Mouse (Mus musculus): ENCODE measurements around the gene Wasf3. TPM values are rescaled to one million over a fixed set of nuclear protein-coding genes. Genes with fewer than 3 reads are reported as not detected.

Gene Wasf3
- polyA plus RNA-seq, 1 experiment: 65.3 TPM

Other genes starting within 250 kb of the Wasf3 start
- not detected in 2 replicates for gene Gm5565, start 224.4 kb upstream of the Wasf3 start, polyA plus RNA-seq (2012; rRNA removed)
- gene Gm6309, start 214.3 kb upstream of the Wasf3 start, polyA plus RNA-seq (2012; rRNA removed): not detected in 2 replicates
- 0.76 and 1.3 TPM in 2 replicates for gene 1700001J03Rik, start 199.7 kb upstream of the Wasf3 start, polyA plus RNA-seq (2012; rRNA removed)
- 41.4 and 45.2 TPM in 2 replicates for gene Rnf6, start 163.4 kb upstream of the Wasf3 start, polyA plus RNA-seq (2012; rRNA removed)
- gene Cdk8, start 153.8 kb upstream of the Wasf3 start, polyA plus RNA-seq (2012; rRNA removed): 36.0 and 38.4 TPM in 2 replicates
- 0.23 and 0.24 TPM in 2 replicates for gene Gm6408, start 97.0 kb downstream of the Wasf3 start, polyA plus RNA-seq (2012; rRNA removed)
- not detected in 2 replicates for gene Gm6370, start 106.4 kb downstream of the Wasf3 start, polyA plus RNA-seq (2012; rRNA removed)
- not detected in 2 replicates for gene 4930449I24Rik, start 117.4 kb downstream of the Wasf3 start, polyA plus RNA-seq (2012; rRNA removed)
- not detected in 2 replicates for gene Gm3402, start 129.1 kb downstream of the Wasf3 start, polyA plus RNA-seq (2012; rRNA removed)
- not detected in 2 replicates for gene Gm3404, start 140.8 kb downstream of the Wasf3 start, polyA plus RNA-seq (2012; rRNA removed)
- gene Gm3409, start 152.7 kb downstream of the Wasf3 start, polyA plus RNA-seq (2012; rRNA removed): not detected in 2 replicates
- gene Gm3415, start 171.2 kb downstream of the Wasf3 start, polyA plus RNA-seq (2012; rRNA removed): not detected in 2 replicates
- gene Gpr12, start 200.3 kb downstream of the Wasf3 start, polyA plus RNA-seq (2012; rRNA removed): 26.7 and 27.5 TPM in 2 replicates